Mouse (Mus musculus) heart, embryonic 16.5 days (tissue): Measurements from ENCODE around the gene Kcnq2. TPM values are rescaled to one million over a fixed set of nuclear protein-coding genes. Genes with fewer than 3 reads are reported as not detected.

Experiments used
- ATAC-seq: fragments of 200-750 bp; cut with Nextera tagmentation; replicated peaks from 2 replicates; pipeline ENCODE4 v1.8.0; 2017; ENCODE audit warnings: moderate number of reproducible peaks; ENCODE audit not compliant: insufficient read depth, low FRiP score; ENCODE audit errors: extremely low read depth
- H3K27ac ChIP-seq: fragments of 300-500 bp; sonication (generic); 2 replicates; pipeline ENCODE4 v1.5.1; 2014; ENCODE audit warnings: mild to moderate bottlenecking, low read length, control low read depth, moderate library complexity
- H3K27me3 ChIP-seq: fragments of 300-500 bp; sonication (generic); 2 replicates; pipeline ENCODE4 v1.6.1; 2014; ENCODE audit warnings: low read length, mixed read lengths; ENCODE audit not compliant: control insufficient read depth, insufficient read depth
- H3K36me3 ChIP-seq: fragments of 300-500 bp; sonication (generic); 2 replicates; pipeline ENCODE4 v1.6.1; 2014; ENCODE audit not compliant: control insufficient read depth, insufficient read depth
- H3K4me1 ChIP-seq: fragments of 300-500 bp; sonication (generic); 2 replicates; pipeline ENCODE4 v1.6.1; 2014; ENCODE audit warnings: low read length, mixed read lengths; ENCODE audit not compliant: control insufficient read depth, insufficient read depth
- H3K4me2 ChIP-seq: fragments of 300-500 bp; sonication (generic); 2 replicates; pipeline ENCODE4 v1.6.1; 2014; ENCODE audit warnings: low read depth, mild to moderate bottlenecking, control low read depth, low read length
- H3K4me3 ChIP-seq: fragments of 300-500 bp; sonication (generic); 2 replicates; pipeline ENCODE4 v1.5.1; 2014; ENCODE audit warnings: mild to moderate bottlenecking, control low read depth, low read length
- H3K9ac ChIP-seq: fragments of 300-500 bp; sonication (generic); 2 replicates; pipeline ENCODE4 v1.6.1; 2014; ENCODE audit warnings: low read length, control low read depth
- H3K9me3 ChIP-seq: fragments of 300-500 bp; sonication (generic); replicated peaks from 2 replicates; pipeline ENCODE4 v1.6.1; 2016; ENCODE audit warnings: low read length; ENCODE audit not compliant: control insufficient read depth
- WGBS: fragments of 180-500 bp; shearing (Covaris S2); extraction: QIAGEN DNeasy Blood & Tissue Kit; methylation state at CpG from one replicate; pipeline ENCODE4 v1.1.7; 2014; 5-methylcytosine and 5-hydroxymethylcytosine counted together
- polyA plus RNA-seq: library from polyadenylated mRNA; unstranded; fragments of >200 nt; fragmentation: Nextera tagmentation; extraction: Ambion mirVana; gene quantifications from 2 replicates; pipeline ENCODE4 v1.2.1, GENCODE M21; 2015

The Kcnq2 gene
- polyA plus RNA-seq, 1 experiment from 2014 or later: 0.11 TPM

DNA sequence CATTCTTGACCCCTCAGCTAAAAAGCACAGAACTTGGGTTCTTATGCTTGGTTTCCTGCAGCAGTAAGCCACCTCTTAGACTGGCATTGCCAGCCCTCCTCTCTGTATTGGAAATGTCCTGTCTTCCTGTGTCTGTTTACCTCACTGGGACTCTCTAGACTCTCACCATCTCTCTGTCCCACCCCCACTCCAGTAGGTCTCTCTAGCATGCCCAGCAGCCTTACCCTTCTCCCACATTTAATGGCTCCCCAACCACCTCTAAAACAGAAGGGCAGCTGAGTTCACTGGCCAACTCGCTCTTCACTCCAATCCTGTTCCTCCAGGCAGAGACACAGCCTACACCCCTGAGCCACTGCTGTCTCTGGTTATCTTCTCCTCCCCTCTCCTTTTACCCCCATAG lies 33.5 kb downstream of the Kcnq2 start:
- H3K9ac ChIP-seq: no peak overlapping the region
- 58% methylated on average over 1 of the region's 1 CpGs for WGBS
- no peak overlapping the region for H3K27ac ChIP-seq

DNA sequence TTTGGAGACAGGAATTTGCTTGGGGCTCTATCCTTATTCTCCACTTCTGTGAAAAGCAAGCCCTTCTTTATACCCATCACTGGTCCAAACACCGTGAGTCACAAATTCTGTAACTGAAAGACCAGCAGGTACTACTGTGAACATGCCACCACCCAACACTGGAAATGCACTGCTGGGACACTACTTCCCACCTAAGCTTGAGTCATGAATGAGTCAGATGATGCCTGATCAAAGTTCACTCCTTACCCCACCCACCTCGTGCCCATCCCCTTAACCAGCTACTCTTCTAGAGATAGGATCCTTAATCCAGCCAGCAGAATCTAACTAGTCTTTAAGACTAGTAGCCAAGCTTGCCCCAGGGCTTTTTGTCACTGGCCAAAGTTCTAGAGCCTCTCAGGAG lies 35.0 kb downstream of the Kcnq2 start:
- WGBS: 74% methylated on average over 2 of the region's 2 CpGs
- Histone ChIP-seq H3K4me2 (no peak overlapping the region), H3K4me1 (no peaks in the 10 kb centered on the region), H3K9ac (no peak overlapping the region), H3K36me3 (no peaks in the 10 kb centered on the region), H3K9me3 (no peaks in the 10 kb centered on the region), H3K27me3 (peaks cover 19% of the 10 kb centered on the region; the same call in 1 of the 2 replicates), H3K4me3 (no peak overlapping the region), H3K27ac (no peak overlapping the region)
- ATAC-seq: no peak

More for the DNA sequence above, 33.5 kb downstream of the Kcnq2 start:
- Histone ChIP-seq H3K27me3 (peaks cover 14% of the 10 kb centered on the region; the same call in 1 of the 2 replicates), H3K4me3 (no peak overlapping the region), H3K4me1 (no peaks in the 10 kb centered on the region), H3K4me2 (no peak overlapping the region), H3K36me3 (no peaks in the 10 kb centered on the region), H3K9me3 (no peaks in the 10 kb centered on the region)
- ATAC-seq: no peak

DNA sequence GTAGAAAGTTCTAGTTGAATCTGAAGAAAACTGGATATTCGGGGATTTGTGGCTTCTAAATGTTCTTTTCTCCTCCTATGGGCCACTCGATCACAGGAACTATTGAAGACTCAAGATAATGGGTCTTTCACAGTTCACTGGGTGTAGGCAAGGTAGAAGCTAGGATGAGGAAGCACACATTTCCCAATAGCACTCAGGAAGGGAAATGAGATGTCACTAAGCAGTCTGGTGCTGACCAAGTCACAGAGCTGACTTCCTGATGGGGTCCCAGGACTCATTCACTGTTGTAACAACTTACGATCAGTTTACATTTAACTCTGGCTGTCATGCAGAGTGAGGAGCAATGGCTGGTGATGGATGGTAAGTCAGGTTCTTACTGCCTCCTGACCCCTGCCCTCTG lies 45.0 kb downstream of the Kcnq2 start:
- no peaks in the 10 kb centered on the region for H3K36me3 ChIP-seq
- H3K27me3 ChIP-seq: peaks cover 11% of the 10 kb centered on the region; the same call in 1 of the 2 replicates
- no peak overlapping the region for H3K27ac ChIP-seq
- H3K4me2 ChIP-seq: no peak overlapping the region
- no peaks in the 10 kb centered on the region for H3K4me1 ChIP-seq
- ATAC-seq: no peak
- no peak overlapping the region for H3K4me3 ChIP-seq
- H3K9me3 ChIP-seq: no peaks in the 10 kb centered on the region
- 67% methylated on average over 3 of the region's 3 CpGs for WGBS
- no peak overlapping the region for H3K9ac ChIP-seq

DNA sequence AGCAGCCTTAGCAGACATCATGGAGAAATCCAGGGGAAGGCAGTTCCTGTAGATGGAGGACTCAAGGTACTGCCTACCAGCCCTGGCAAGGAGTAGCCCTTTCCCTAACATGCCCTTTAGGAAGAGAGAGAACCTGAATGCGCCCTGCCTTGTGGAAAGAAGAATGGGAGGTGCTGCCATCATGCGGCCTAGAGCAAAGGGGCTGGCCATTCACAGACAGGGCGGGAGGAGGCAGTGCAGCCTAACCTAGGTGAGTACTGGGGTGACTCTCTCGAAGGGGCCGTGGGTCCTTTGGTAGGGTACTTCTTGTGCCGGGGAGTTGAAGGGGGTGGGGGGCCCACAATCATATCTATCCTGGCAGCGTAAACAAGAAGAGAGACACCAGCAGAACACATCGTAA lies 50.1 kb downstream of the Kcnq2 start:
- H3K27me3 ChIP-seq: 0 out of 2 replicates have a peak, but pooled peaks cover 9% of the 10 kb centered on the region
- no peaks in the 10 kb centered on the region for H3K36me3 ChIP-seq
- 58% methylated on average over 8 of the region's 8 CpGs for WGBS
- no peaks in the 10 kb centered on the region for H3K4me1 ChIP-seq
- no peak for ATAC-seq
- H3K27ac ChIP-seq: no peak overlapping the region
- H3K4me2 ChIP-seq: no peak overlapping the region
- no peak overlapping the region for H3K4me3 ChIP-seq
- no peak overlapping the region for H3K9ac ChIP-seq
- no peaks in the 10 kb centered on the region for H3K9me3 ChIP-seq

DNA sequence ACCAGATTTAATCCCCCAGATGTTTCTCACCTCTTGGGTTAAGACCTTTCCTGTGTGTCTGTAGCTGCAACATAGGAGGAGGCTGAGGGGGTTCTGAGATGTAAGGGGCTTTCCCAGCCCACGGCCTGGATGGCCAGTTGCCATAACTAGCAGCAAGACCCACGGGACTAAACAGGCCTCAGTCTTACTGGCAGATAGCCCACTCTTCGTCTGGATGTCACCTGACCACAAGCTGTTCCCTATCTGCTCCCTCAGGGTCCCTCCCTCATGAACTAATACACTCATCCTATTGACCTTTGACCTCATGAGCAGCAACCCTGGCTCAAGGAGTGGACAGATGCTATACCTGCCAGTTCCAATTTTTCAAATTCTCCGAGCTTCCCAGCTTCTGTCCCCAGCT lies 51.2 kb downstream of the Kcnq2 start:
- H3K9me3 ChIP-seq: no peaks in the 10 kb centered on the region
- no peaks in the 10 kb centered on the region for H3K36me3 ChIP-seq
- 42% methylated on average over 4 of the region's 4 CpGs for WGBS
- no peak overlapping the region for H3K4me3 ChIP-seq
- no peak overlapping the region for H3K27ac ChIP-seq
- no peak overlapping the region for H3K4me2 ChIP-seq
- ATAC-seq: no peak
- 0 out of 2 replicates have a peak, but pooled peaks cover 9% of the 10 kb centered on the region for H3K27me3 ChIP-seq
- H3K4me1 ChIP-seq: no peaks in the 10 kb centered on the region
- H3K9ac ChIP-seq: no peak overlapping the region

DNA sequence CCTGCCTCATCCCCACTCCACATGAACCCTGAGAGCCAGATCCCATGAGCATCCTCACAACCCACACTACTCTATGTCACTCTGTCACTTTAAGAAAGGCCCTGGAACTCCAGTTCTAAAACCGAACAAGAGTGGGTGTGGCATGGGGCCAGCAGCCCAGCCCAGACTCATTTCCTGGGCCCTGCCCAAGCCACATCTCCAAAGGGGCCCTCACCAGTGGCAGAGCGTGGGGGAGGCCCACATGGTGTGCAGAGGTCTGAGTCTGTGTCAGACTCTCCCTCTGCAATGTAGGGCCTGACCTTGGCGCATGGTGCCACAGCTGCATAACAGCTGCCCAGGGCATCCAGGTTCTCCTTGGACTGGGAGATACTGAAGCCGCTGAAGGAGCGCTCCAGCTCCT lies 54.2 kb downstream of the Kcnq2 start:
- Histone ChIP-seq H3K9ac (no peak overlapping the region), H3K9me3 (no peaks in the 10 kb centered on the region), H3K4me2 (no peak overlapping the region), H3K4me1 (no peaks in the 10 kb centered on the region), H3K36me3 (no peaks in the 10 kb centered on the region), H3K27ac (no peak overlapping the region), H3K27me3 (no peaks in the 10 kb centered on the region), H3K4me3 (no peak overlapping the region)
- 46% methylated on average over 5 of the region's 5 CpGs for WGBS
- ATAC-seq: no peak

DNA sequence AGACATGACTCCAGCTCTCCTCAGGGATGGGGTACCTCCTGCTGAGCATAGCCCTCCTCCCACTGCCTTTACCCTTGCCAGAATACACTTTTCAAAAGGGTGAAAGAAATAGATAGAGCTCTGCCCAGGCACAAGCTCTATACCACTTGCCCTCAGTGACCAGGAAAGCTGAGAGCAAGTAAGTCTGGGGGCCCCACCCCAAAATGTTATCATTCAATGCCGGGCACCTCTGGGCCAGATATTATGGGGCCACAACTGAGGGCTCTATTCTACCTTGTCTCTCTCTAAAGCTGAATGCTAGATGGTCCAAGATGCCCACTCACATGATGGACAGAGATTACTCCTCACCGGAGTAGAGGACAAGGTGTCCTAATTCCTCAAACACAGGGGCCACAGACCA lies 55.6 kb downstream of the Kcnq2 start:
- no peak overlapping the region for H3K4me2 ChIP-seq
- H3K9me3 ChIP-seq: no peaks in the 10 kb centered on the region
- no peaks in the 10 kb centered on the region for H3K36me3 ChIP-seq
- H3K9ac ChIP-seq: no peak overlapping the region
- H3K27ac ChIP-seq: no peak overlapping the region
- H3K27me3 ChIP-seq: no peaks in the 10 kb centered on the region
- H3K4me3 ChIP-seq: no peak overlapping the region
- 78% methylated on average over 2 of the region's 2 CpGs for WGBS
- no peak for ATAC-seq
- H3K4me1 ChIP-seq: no peaks in the 10 kb centered on the region

GRCm38 (mm10) chr2:181078908-181079307 lies 56.2 kb downstream of the Kcnq2 start:
- no peak overlapping the region for H3K4me3 ChIP-seq
- no peak overlapping the region for H3K4me2 ChIP-seq
- no peaks in the 10 kb centered on the region for H3K9me3 ChIP-seq
- H3K9ac ChIP-seq: no peak overlapping the region
- no peak overlapping the region for H3K27ac ChIP-seq
- H3K27me3 ChIP-seq: no peaks in the 10 kb centered on the region
- H3K36me3 ChIP-seq: no peaks in the 10 kb centered on the region
- no peak for ATAC-seq
- no peaks in the 10 kb centered on the region for H3K4me1 ChIP-seq
- WGBS: 64% methylated on average over 2 of the region's 2 CpGs

GRCm38 (mm10) chr2:181075501-181075900 lies 59.6 kb downstream of the Kcnq2 start:
- Histone ChIP-seq H3K4me3 (no peak overlapping the region), H3K9ac (no peak overlapping the region), H3K4me1 (no peaks in the 10 kb centered on the region), H3K4me2 (no peak overlapping the region), H3K27me3 (peaks cover 4% of the 10 kb centered on the region; the same call in 1 of the 2 replicates), H3K36me3 (no peaks in the 10 kb centered on the region), H3K27ac (no peak overlapping the region), H3K9me3 (no peaks in the 10 kb centered on the region)
- no peak for ATAC-seq
- WGBS: 80% methylated on average over 12 of the region's 12 CpGs

- no peak overlapping the region for H3K4me2 ChIP-seq
- no peak overlapping the region for H3K27ac ChIP-seq
- ATAC-seq: no peak
- H3K9me3 ChIP-seq: no peaks in the 10 kb centered on the region
- H3K27me3 ChIP-seq: peaks cover 4% of the 10 kb centered on the region; the same call in 1 of the 2 replicates
- WGBS: 0% methylated on average over 1 of the region's 1 CpGs
- no peak overlapping the region for H3K9ac ChIP-seq
- no peaks in the 10 kb centered on the region for H3K36me3 ChIP-seq
- H3K4me3 ChIP-seq: no peak overlapping the region
- no peaks in the 10 kb centered on the region for H3K4me1 ChIP-seq
Observed at GRCm38 (mm10) chr2:181072403-181072714, 62.7 kb downstream of the Kcnq2 start.
